Mouse (Mus musculus) cerebellum, postnatal 14 days (tissue): Measurements from ENCODE around the gene Dpm1.

Experiments used
- DNase-seq, 2 experiments: peaks; one replicate each; pipeline ENCODE4 v3.0.0; 2021; ENCODE audit warnings: mixed read lengths in 2 of 2

The Dpm1 gene

DNA sequence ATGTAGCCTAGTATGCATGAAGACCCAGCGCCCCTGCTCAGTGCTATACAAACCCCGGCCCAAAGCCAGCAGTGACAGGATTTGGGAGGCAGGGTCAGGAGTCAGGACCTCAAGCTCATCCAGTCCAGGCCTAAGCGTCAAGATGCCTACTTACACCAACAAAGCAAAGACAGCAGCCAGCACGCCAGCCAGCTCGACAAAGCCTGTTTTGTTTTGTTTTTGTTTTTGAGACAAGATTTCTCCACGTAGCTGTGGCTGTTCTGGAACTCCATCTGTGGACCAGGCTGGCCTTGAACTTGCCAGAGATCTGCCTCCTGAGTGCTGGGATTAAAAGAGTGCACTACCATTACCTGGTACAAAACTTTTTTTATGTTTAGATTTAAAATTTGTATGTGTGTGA is 7.1 kb downstream of the Dpm1 start:
- DNase-seq, result no peak

GRCm38 (mm10) chr2:168213788-168214397 is 16.5 kb downstream of the Dpm1 start:
- DNase-seq, result no peak

DNA sequence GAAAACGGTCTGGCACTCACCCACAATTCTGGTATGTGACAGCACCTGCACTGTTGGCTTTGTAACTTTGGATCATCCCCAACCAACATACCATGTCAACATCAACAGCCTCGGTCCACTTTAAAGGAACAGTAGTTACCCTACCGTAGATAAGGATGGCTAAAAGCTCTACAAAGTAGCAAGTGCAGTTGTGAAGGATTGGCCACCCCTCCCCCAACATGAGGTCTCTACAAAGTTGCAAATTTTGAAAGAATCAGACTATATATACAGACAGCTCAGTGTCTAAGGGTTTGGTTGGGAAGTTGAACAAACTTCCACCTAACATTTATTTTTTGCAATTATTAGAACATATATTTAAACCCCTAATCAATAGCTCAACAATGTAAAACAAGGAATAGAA is 22.5 kb downstream of the Dpm1 start:
- DNase-seq, result peak; percentile 33 to 51

DNA sequence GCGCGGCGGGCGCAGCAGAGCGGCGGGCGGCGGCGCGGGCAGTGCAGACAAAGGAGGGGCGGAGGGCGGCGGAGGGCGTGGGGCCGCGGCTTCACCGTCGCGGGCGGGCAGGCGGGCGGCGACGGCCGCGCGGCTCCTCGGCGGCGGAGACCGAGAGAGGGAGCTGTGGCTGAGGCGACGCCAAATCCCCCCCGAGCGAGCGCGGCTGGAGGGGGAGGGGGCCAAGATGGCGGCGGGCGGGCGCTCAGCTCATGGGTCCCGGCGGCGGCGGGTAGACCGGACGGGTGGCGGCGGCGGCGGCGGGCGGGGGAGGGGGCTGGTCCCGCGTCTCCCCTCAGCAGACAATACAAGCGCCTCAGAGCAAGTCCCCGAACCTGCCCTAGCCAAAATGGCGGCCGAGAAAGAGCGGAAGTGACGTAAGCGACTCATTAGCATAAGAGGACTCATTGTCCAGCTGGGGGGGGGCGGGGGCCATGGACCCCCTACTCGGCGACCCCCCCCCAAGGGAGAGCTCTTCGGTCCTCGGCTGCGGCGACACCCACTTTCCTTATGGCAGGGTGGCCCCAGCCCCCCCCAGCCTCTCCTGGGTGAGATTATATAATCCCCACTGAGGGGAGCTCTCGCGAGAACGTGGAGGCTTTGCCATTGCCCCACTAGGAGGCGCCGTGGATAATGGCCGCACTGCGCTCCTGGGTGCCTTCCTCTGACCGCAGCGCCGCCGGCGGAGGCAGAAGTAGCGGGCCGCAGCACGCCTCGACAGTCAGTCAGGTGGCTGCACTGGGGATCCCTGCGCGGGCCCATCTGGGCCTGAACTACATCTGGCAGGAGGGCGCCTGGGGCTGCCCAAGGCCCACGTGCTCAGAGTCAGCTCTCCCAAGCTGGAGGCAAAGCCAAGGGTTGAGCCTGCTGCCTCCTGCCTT is 23.4 kb downstream of the Dpm1 start, which contains the start of gene Adnp:
Adnp (minus strand) TSS at position 388 of the 920 bp plus-strand sequence.
- peak; percentile 94 to 96 for DNase-seq

DNA sequence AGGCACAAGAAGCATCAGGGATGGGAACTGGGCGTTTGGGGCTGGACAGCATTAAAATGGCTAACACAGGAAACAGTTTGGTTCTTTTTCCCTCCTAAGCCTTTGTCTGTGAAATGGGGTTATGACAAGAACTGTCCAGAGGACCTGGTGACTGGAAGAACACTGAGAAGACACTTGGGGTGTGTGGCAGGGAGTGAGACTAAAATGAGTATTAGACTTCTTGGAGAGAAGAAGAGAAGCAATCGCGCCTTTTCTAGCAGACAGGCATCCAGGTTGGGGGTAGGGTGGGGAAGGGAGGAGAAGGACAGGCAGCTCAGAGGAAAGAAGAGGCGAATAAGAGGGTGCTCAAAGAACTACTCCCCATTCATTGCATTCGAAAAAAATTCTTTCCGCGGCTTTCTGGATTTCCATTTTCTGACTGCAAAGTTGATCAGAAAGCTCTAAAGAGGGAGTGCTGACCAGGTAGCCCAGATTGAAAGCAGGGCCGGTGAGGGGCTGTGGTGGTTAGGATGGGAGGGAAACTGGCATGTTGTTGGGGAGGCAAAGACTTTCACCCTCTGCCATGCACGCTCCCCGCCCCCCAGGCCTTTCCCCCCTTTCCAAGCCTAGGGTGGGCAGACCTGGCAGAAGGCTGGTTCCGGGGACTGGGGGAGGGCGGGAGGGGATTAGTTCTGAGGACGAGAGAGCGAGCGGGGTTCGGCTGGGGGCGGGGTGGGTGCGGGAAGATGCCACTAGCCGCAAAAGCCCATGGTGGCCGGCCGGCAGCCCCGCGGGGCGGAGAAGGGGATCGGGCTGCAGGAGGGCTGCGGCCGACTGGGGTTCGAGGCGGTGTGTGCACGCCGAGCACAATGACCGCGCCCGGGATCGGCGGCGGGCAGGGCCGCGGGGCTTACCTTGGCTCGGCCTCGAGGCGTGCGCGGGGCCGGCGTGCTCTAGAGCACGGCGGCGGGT is 24.4 kb downstream of the Dpm1 start:
- peak; percentile 61 to 62 for DNase-seq

DNA sequence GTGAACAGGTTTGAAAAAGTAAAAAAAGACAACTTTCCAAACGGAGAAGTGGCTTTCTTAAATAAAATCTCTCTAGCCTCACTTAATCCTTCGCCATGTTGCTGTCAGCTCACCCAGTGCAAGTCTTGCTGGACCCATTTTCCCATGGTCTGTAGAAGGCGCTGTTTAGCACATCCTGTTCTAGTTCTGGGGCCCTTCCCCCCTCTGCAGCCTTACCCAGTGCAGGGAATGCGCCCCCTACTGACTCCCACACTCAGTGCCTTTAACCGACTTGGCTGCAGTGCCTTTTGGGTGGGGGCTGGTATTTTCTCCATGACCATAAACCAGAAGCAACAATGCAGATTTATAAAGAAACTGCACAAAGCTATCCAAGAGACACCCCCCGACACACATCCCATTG is 25.1 kb downstream of the Dpm1 start:
- DNase-seq, result peak; percentile 93 to 98

GRCm38 (mm10) chr2:168204476-168204999 is 25.9 kb downstream of the Dpm1 start:
- no peak for DNase-seq

DNA sequence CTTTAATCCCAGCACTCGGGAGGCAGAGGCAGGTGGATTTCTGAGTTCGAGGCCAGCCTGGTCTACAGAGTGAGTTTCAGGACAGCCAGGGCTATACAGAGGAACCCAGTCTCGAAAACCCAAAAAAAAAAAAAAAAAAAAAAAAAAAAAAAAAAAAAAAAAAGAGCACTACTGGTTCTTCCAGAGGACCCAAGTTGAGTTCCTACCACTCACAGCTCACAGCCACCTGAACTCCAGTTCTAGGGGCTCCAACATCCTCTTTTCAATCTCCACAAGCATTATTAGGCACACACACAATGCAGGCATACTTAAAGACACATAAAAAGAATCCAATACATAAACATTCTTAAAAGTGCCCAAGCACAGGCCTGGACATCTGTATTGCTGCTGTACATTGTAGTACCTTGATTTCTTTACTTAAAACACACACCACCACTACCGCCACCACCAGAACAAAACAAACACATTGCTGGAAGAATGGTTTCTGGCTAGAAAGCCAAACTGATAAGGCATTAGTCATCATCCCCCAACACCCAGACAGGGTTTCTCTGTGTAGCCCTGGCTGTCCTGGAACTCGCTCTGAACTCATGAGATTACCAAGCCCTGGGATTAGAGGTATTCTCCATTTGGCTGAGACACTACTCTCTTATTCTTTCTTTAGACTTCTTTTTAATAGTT is 30.2 kb downstream of the Dpm1 start:
- DNase-seq, result no peak

GRCm38 (mm10) chr2:168199476-168199875 is 30.9 kb downstream of the Dpm1 start:
- no peak for DNase-seq

- no peak for DNase-seq
Measured at GRCm38 (mm10) chr2:168198421-168198820, 32.0 kb downstream of the Dpm1 start.

GRCm38 (mm10) chr2:168195721-168196120 is 34.7 kb downstream of the Dpm1 start:
- DNase-seq, result no peak

GRCm38 (mm10) chr2:168193685-168194084 is 36.7 kb downstream of the Dpm1 start:
- DNase-seq, result no peak

GRCm38 (mm10) chr2:168191856-168192255 is 38.5 kb downstream of the Dpm1 start:
- no peak for DNase-seq

DNA sequence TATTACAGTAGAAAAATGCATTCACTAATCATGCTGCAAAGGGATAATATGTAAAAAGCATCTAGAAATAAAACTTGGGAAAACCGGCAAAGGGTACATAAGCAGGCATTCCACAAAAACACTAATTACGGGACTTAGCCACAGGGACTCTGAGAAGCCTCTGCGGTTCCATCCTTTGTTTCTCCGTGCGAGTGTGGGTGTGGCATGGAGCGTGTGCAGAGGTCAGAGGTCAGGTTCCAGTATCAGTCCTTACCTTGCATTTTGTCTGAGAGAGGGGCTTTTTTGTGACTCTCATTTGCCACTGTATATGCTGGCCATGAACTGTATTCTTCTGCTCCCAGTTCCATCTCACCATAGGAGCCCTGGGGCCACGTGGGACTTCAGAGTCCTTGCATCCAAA is 54.4 kb downstream of the Dpm1 start:
- DNase-seq, result no peak

GRCm38 (mm10) chr2:168170167-168170685 is 60.2 kb downstream of the Dpm1 start:
- no peak for DNase-seq

DNA sequence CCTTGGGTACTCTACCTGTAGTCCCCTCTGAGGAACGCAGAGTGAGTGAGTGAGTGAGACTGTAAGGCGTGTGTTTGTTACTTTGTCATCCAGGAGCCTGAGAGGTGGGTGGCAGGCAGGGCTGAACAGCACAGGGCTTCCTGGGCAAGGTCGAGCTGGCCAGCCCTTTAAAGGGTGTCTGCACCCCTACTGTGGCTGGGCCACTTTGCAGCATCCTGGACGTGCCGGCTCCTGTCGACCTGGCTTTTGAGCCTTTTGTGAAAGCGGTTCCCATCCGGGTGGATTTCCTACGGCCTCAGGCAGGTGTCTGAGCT is 60.6 kb downstream of the Dpm1 start:
- DNase-seq, result no peak

DNA sequence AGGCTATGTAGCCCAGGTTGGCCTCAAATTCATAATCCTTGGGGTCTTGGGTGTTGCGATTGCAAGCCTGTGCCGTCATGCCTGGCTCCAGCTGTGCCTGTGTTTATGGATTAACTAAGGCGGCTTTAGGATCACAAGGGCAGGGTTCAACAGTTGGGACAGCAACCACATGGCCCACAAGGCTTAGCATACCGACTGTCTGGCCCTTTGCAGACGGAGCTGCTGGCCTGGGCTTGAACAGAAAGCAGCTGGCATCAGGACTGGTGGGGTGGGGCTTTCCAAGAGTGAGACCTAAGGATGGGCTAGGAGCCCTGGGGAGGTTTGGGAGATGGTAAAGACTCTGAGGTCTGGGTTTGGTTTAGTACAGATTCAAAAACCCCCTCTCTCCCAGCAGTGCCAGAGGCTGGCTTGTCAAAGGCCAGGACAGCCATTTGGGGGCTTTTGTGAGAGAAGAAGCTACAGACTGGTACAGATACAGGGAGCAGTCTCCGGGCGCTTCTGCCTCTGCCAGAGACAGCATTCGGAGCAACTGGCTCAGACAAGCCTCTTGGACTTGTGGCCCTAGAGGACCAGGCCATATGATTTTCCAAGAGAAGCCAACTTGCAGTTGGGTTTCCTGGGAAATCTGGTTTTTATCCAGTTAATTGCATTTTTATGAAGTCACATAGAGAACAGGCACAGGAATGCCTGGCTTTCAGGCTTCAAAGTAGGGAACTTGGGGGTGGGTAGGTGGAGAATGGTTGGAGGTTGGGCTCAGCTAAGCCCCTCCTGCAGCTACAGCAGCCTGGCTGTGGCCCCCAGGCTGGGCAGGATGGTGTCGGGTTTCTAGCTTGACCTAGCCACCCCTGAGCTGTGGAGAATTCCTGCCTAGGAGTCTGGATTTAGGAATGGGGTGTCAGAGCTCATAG is 61.2 kb downstream of the Dpm1 start:
- DNase-seq, result no peak

- no peak for DNase-seq
Measured at GRCm38 (mm10) chr2:168167781-168168180, 62.6 kb downstream of the Dpm1 start.

- DNase-seq, result no peak
Measured at GRCm38 (mm10) chr2:168166750-168167460, 63.5 kb downstream of the Dpm1 start.

DNA sequence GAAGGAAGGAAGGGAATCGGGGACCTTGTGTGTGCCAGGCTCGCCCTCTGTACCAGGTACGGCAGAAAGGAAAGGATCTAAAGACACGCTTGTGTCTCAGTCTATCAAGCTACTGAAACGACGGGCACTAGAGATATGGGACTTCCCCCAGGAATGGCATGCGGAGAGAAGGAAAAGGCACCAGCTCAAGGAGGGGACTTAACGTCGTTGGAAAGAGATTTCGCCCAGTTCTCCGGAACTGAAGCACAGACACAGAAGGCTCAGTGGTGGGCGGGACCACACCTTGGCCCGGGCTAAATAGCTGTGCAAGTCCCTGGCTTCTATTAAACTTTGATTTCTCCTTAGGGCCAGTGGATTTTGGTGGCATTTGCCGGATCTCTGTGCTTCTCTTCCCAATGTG is 68.4 kb downstream of the Dpm1 start:
- no peak for DNase-seq
